Comparison of ENCODE assay signal across 8 mouse cellular contexts in genomic region chr7:34812531-34813111, GRCm38 (mm10). TPM values are rescaled to one million over a fixed set of nuclear protein-coding genes. Genes with fewer than 3 reads are reported as not detected.
DNase-seq lines count a peak whose midpoint lies in the region; ATAC-seq lines count a peak whose summit lies in the region.

Gene Chst8 (minus strand): TSS chr7:34812711.

- H3K27ac ChIP-seq in intestine, embryonic 16.5 days (ENCODE audit: low read length): no peak within 1 kb of the TSS

- peak; percentile 93 for DNase-seq in adrenal gland, postnatal 36 days
- peak; percentile 53 for DNase-seq in embryo, embryonic 11.5 days (ENCODE audit: low read depth, low spot score)
- peak; percentile 27 to 78 for DNase-seq in left cerebral cortex, postnatal 10 days (ENCODE audit: extremely low spot score in 1 of 2, low spot score in 2 of 2)
- peak; percentile 82 to 87 for DNase-seq in lung, postnatal 4 days
- DNase-seq in right cerebral cortex, postnatal 14 days: peak; percentile 67

- no peaks in the 10 kb centered on the region for H3K36me3 ChIP-seq in intestine, embryonic 16.5 days (ENCODE audit: control insufficient read depth, insufficient read depth, low read length)

- intact Hi-C loops in left cerebral cortex, postnatal 10 days (cut with DNase I): no loop called here

- H3K27me3 ChIP-seq in intestine, embryonic 16.5 days (replicated peaks; ENCODE audit: control insufficient read depth, insufficient read depth, low read length): peaks cover 36% of the 10 kb centered on the region

- peaks cover 15% of the 10 kb centered on the region for H3K4me1 ChIP-seq in intestine, embryonic 16.5 days (ENCODE audit: control insufficient read depth, insufficient read depth, low read length)

- no peaks in the 10 kb centered on the region for H3K9me3 ChIP-seq in intestine, embryonic 16.5 days (ENCODE audit: control insufficient read depth, low read length)

- H3K4me3 ChIP-seq in intestine, embryonic 16.5 days (ENCODE audit: low read length): peak within 1 kb of the TSS; percentile 64

- under 1% methylated on average over 63 of the region's 65 CpGs for WGBS in intestine, embryonic 16.5 days

- peak within 1 kb of the TSS; percentile 97 for H3K4me2 ChIP-seq in intestine, embryonic 16.5 days (ENCODE audit: low read depth, low read length)

- peak; percentile 20 for ATAC-seq in granulocyte monocyte progenitor cell, adult 5-6 weeks (replicated peaks; ENCODE audit: poor library complexity, severe bottlenecking)
- ATAC-seq in intestine, embryonic 16.5 days: peak; percentile 97
- no peak for ATAC-seq in activated CD4-positive, CD25-positive, alpha-beta regulatory T cell, adult 4 months

- H3K9ac ChIP-seq in intestine, embryonic 16.5 days (ENCODE audit: low read depth, low read length): peak within 1 kb of the TSS; percentile 62

RNA-seq across cellular contexts. Expression of gene Chst8, which starts in this region (rescaled TPM):
- total RNA-seq in adrenal gland, postnatal 36 days (2021): 10 to 100 TPM in 1 of 2 experiments, 1 to 10 TPM in 1; 8.6 to 12.4 TPM
- total RNA-seq in granulocyte monocyte progenitor cell, adult 5-6 weeks (2014; fragmentation: Nextera tagmentation): not detected in 2 replicates
- not detected in 2 replicates for total RNA-seq in granulocyte monocyte progenitor cell, adult 5-6 weeks (2017)
- polyA plus RNA-seq in intestine, embryonic 16.5 days (2015; fragmentation: Nextera tagmentation; extraction: Ambion mirVana): 3.9 TPM in 2 replicates
- total RNA-seq in left cerebral cortex, postnatal 10 days (2021): 10 to 100 TPM; 16.8 to 17.6 TPM
- not detected for polyA plus RNA-seq in activated CD4-positive, CD25-positive, alpha-beta regulatory T cell, adult 4 months (2017; shearing (Covaris generic))

Comparison
In these comparisons a context has a peak if more than half of its experiments do, and no peak if none do; other contexts are left out.
1. RNA of gene Chst8 (total RNA-seq): 16.8 to 17.6 TPM in left cerebral cortex, postnatal 10 days and 8.6 to 12.4 TPM in adrenal gland, postnatal 36 days; not detected in granulocyte monocyte progenitor cell, adult 5-6 weeks; every median in the first group is over 4 times any median in the second.
2. Peak in ATAC-seq in granulocyte monocyte progenitor cell, adult 5-6 weeks; RNA of the gene not detected or under 1 TPM.
3. Peak in every context shown above with its lines, with median percentiles within 50 percentile points of each other: DNase-seq.